Mouse (Mus musculus): ENCODE measurements at regions not wholly inside any gene's neighbourhood (a gene's known extent, or its start where the extent isn't known, plus 50 kb on each side); places are given as distances from the start of the nearest gene placed in this dataset.
"Not testable (repeated sequence)": the region's sequence is repeated elsewhere in the genome, so short reads cannot be mapped to it uniquely, and the experiment has no call there.

- not testable (repeated sequence) for DNase-seq
Measured at GRCm38 (mm10) chr14:53081024-53081711, 585.6 kb upstream of the Olfr1507 start.

GRCm38 (mm10) chr14:53080556-53080955 is 585.0 kb upstream of the Olfr1507 start:
- DNase-seq, result not testable (repeated sequence)

GRCm38 (mm10) chr14:53075937-53076336 is 580.4 kb upstream of the Olfr1507 start:
- DNase-seq, result not testable (repeated sequence)

GRCm38 (mm10) chr14:53073126-53073525 is 577.6 kb upstream of the Olfr1507 start:
- not testable (repeated sequence) for DNase-seq

GRCm38 (mm10) chr14:53072502-53072901 is 577.0 kb upstream of the Olfr1507 start:
- not testable (repeated sequence) for DNase-seq

- DNase-seq, result not testable (repeated sequence)
Measured at GRCm38 (mm10) chr14:53054439-53054838, 558.9 kb upstream of the Olfr1507 start.

GRCm38 (mm10) chr14:53053465-53054123 is 558.0 kb upstream of the Olfr1507 start:
- DNase-seq, result not testable (repeated sequence)

GRCm38 (mm10) chr14:53047683-53048082 is 552.1 kb upstream of the Olfr1507 start:
- not testable (repeated sequence) for DNase-seq

- DNase-seq, result not testable (repeated sequence)
Measured at GRCm38 (mm10) chr14:53046975-53047374, 551.4 kb upstream of the Olfr1507 start.

GRCm38 (mm10) chr14:53045331-53045730 is 549.8 kb upstream of the Olfr1507 start:
- peak in 1 of 2 experiments; percentile 1 for DNase-seq

GRCm38 (mm10) chr14:53044101-53044500 is 548.6 kb upstream of the Olfr1507 start:
- DNase-seq, result not testable (repeated sequence)

GRCm38 (mm10) chr14:53042016-53042415 is 546.5 kb upstream of the Olfr1507 start:
- not testable (repeated sequence) for DNase-seq

GRCm38 (mm10) chr14:53039475-53039874 is 543.9 kb upstream of the Olfr1507 start:
- not testable (repeated sequence) for DNase-seq

- DNase-seq, result not testable (repeated sequence)
Measured at GRCm38 (mm10) chr14:53034940-53035339, 539.4 kb upstream of the Olfr1507 start.

GRCm38 (mm10) chr14:53033221-53033620 is 537.7 kb upstream of the Olfr1507 start:
- DNase-seq, result not testable (repeated sequence)

- DNase-seq, result not testable (repeated sequence)
Measured at GRCm38 (mm10) chr14:53032498-53032897, 536.9 kb upstream of the Olfr1507 start.

- DNase-seq, result not testable (repeated sequence)
Measured at GRCm38 (mm10) chr14:53030227-53030626, 534.7 kb upstream of the Olfr1507 start.

GRCm38 (mm10) chr14:53026958-53027357 is 531.4 kb upstream of the Olfr1507 start:
- DNase-seq, result not testable (repeated sequence)

- not testable (repeated sequence) for DNase-seq
Measured at GRCm38 (mm10) chr14:53020152-53020551, 524.6 kb upstream of the Olfr1507 start.

GRCm38 (mm10) chr14:53007741-53008140 is 512.2 kb upstream of the Olfr1507 start:
- not testable (repeated sequence) for DNase-seq

- not testable (repeated sequence) for DNase-seq
Measured at GRCm38 (mm10) chr14:53007323-53007722, 511.8 kb upstream of the Olfr1507 start.

- DNase-seq, result not testable (repeated sequence)
Measured at GRCm38 (mm10) chr14:53001289-53001688, 505.7 kb upstream of the Olfr1507 start.

GRCm38 (mm10) chr14:52992106-52992760 is 496.7 kb upstream of the Olfr1507 start:
- not testable (repeated sequence) for DNase-seq
